ENCODE assay signal across 19 mouse cellular contexts in the genomic region with DNA sequence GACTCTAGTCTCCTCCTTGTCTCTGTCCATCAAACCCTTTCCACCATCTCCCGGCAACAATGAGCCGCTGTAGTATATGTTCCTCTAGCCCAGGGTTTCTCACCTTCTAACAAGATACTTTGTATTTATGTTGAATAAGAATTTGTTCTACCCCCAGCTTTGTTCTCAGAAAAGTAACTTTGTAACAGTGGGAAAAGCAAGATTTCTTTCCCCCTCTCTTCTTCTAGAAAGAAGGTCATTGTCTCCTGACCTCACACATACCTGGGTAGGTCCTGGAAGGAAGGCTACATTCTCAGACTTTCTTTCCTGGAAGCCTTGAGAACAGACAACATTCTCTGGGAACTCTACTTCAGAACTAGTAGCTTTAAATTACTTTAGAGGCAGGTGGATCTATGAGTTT. TPM values are rescaled to one million over a fixed set of nuclear protein-coding genes. Genes with fewer than 3 reads are reported as not detected.
"Had no signal": no experiment of that assay in that cellular context is flagged by ENCODE, and none has a peak within 500 bp of the region (broad histone marks: within the 10 kb centered on the region; RNA-seq: fewer than 3 reads in every experiment).

A gene (minus strand): TSS at position 101 of the 400 bp plus-strand sequence.

- H3K4me3 ChIP-seq: midbrain, embryonic 10.5 days; midbrain, embryonic 12.5 days; neural tube, embryonic 12.5 days; stomach, embryonic 15.5 days had no signal

- ATAC-seq: midbrain, embryonic 16.5 days had no signal

- H3K9me3 ChIP-seq: midbrain, embryonic 10.5 days; midbrain, embryonic 12.5 days; neural tube, embryonic 12.5 days; stomach, embryonic 15.5 days had no signal

- DNase-seq: lung, adult 18-20 months; lung, embryonic 14.5 days; lung, postnatal 10 days; lung, postnatal 4 days; midbrain, embryonic 14.5 days; retina, postnatal 1 day; right cerebral cortex, adult 18-20 months; right cerebral cortex, postnatal 25 days; right cerebral cortex, postnatal 4 days; thymus, adult 2 months; thymus, postnatal 25 days; thymus, postnatal 4 days had no signal

- H3K36me3 ChIP-seq: midbrain, embryonic 10.5 days; midbrain, embryonic 12.5 days; neural tube, embryonic 12.5 days; stomach, embryonic 15.5 days had no signal

- H3K9ac ChIP-seq: lung, embryonic 14.5 days; midbrain, embryonic 12.5 days; neural tube, embryonic 12.5 days; stomach, embryonic 15.5 days had no signal

- H3K4me2 ChIP-seq: midbrain, embryonic 12.5 days; neural tube, embryonic 12.5 days had no signal

- H3K27me3 ChIP-seq: stomach, embryonic 15.5 days had no signal

- H3K27ac ChIP-seq: midbrain, embryonic 10.5 days; midbrain, embryonic 12.5 days; neural tube, embryonic 12.5 days; stomach, embryonic 15.5 days; stomach, postnatal 0 days had no signal

RNA-seq across cellular contexts. Expression of the gene that starts here (rescaled TPM):
- total RNA-seq: monocyte, adult 5-6 weeks had no signal
- polyA plus RNA-seq: midbrain, embryonic 14.5 days had no signal
